Comparison of ENCODE assay signal across 16 mouse cellular contexts in genomic region chr14:79182801-79183200, GRCm38 (mm10).
DNase-seq lines count a peak whose midpoint lies in the region; ATAC-seq lines count a peak whose summit lies in the region.
"Had no signal": no experiment of that assay in that cellular context is flagged by ENCODE, and none has a peak within 500 bp of the region (broad histone marks: within the 10 kb centered on the region; RNA-seq: fewer than 3 reads in every experiment).

No protein-coding gene starts in this region.

- no peaks in the 10 kb centered on the region for H3K36me3 ChIP-seq in hindbrain, embryonic 16.5 days (ENCODE audit: control insufficient read depth, insufficient read depth, low read length)
- peaks cover 7% of the 10 kb centered on the region for H3K36me3 ChIP-seq in hindbrain, embryonic 13.5 days
- no peaks in the 10 kb centered on the region for H3K36me3 ChIP-seq in lung, embryonic 15.5 days
- H3K36me3 ChIP-seq in embryonic facial prominence, embryonic 15.5 days, result peaks cover 6% of the 10 kb centered on the region; the same call in 1 of the 2 replicates
- H3K36me3 ChIP-seq: intestine, embryonic 15.5 days; midbrain, embryonic 12.5 days; neural tube, embryonic 15.5 days had no signal

- no peaks in the 10 kb centered on the region; the same call in none of the 2 replicates for H3K4me1 ChIP-seq in hindbrain, embryonic 16.5 days (ENCODE audit: control insufficient read depth, insufficient read depth, low read depth, low read length)
- 0 out of 2 replicates have a peak, but pooled peaks cover 12% of the 10 kb centered on the region for H3K4me1 ChIP-seq in hindbrain, embryonic 13.5 days (replicated peaks)
- peaks cover 20% of the 10 kb centered on the region for H3K4me1 ChIP-seq in lung, embryonic 15.5 days
- H3K4me1 ChIP-seq in embryonic facial prominence, embryonic 15.5 days, result peaks cover 44% of the 10 kb centered on the region
- H3K4me1 ChIP-seq: liver, embryonic 12.5 days; midbrain, embryonic 12.5 days had no signal

- WGBS in hindbrain, embryonic 16.5 days, result 93% methylated on average over 15 of the region's 15 CpGs
- WGBS in hindbrain, embryonic 13.5 days, result 94% methylated on average over 15 of the region's 15 CpGs
- 93% methylated on average over 15 of the region's 15 CpGs for WGBS in lung, embryonic 15.5 days
- WGBS in embryonic facial prominence, embryonic 15.5 days, result 91% methylated on average over 15 of the region's 15 CpGs

- no peak for ATAC-seq in hindbrain, embryonic 16.5 days
- no peak for ATAC-seq in hindbrain, embryonic 13.5 days (ENCODE audit: low FRiP score)
- no peak for ATAC-seq in lung, embryonic 15.5 days (ENCODE audit: borderline replicate concordance, extremely low read depth, low FRiP score, low TSS enrichment)
- ATAC-seq in embryonic facial prominence, embryonic 15.5 days (ENCODE audit: insufficient number of reproducible peaks, low FRiP score, low TSS enrichment, low read depth), result no peak
- ATAC-seq: forebrain, embryonic 13.5 days; intestine, embryonic 15.5 days; liver, embryonic 12.5 days had no signal

- H3K4me3 ChIP-seq in hindbrain, embryonic 16.5 days (ENCODE audit: low read length), result no peak overlapping the region
- H3K4me3 ChIP-seq in hindbrain, embryonic 13.5 days, result no peak overlapping the region
- H3K4me3 ChIP-seq in lung, embryonic 15.5 days, result no peak overlapping the region
- H3K4me3 ChIP-seq in embryonic facial prominence, embryonic 15.5 days (replicated peaks), result no peak overlapping the region
- H3K4me3 ChIP-seq: forebrain, embryonic 13.5 days; heart, embryonic 13.5 days; intestine, embryonic 15.5 days; liver, embryonic 12.5 days; midbrain, embryonic 12.5 days; neural tube, embryonic 15.5 days had no signal

- no peak overlapping the region for H3K27ac ChIP-seq in hindbrain, embryonic 16.5 days (ENCODE audit: low read depth, low read length)
- H3K27ac ChIP-seq in hindbrain, embryonic 13.5 days, result no peak overlapping the region
- H3K27ac ChIP-seq in lung, embryonic 15.5 days, result peak overlapping the region; percentile 10; the same call in 1 of the 2 replicates
- H3K27ac ChIP-seq in embryonic facial prominence, embryonic 15.5 days (replicated peaks), result peak overlapping the region; percentile 49; the same call in 1 of the 2 replicates
- H3K27ac ChIP-seq: forebrain, embryonic 13.5 days; heart, embryonic 13.5 days; intestine, embryonic 15.5 days; liver, embryonic 12.5 days; midbrain, embryonic 12.5 days; neural tube, embryonic 15.5 days had no signal

- peak overlapping the region; percentile 17 for H3K9ac ChIP-seq in hindbrain, embryonic 16.5 days (ENCODE audit: low read depth, low read length)
- H3K9ac ChIP-seq in hindbrain, embryonic 13.5 days, result no peak overlapping the region
- H3K9ac ChIP-seq in lung, embryonic 15.5 days, result no peak overlapping the region
- H3K9ac ChIP-seq in embryonic facial prominence, embryonic 15.5 days, result no peak overlapping the region
- H3K9ac ChIP-seq: forebrain, embryonic 13.5 days; heart, embryonic 13.5 days; intestine, embryonic 15.5 days; liver, embryonic 12.5 days; midbrain, embryonic 12.5 days; neural tube, embryonic 15.5 days had no signal

- H3K9me3 ChIP-seq in hindbrain, embryonic 16.5 days (ENCODE audit: control insufficient read depth, low read length), result no peaks in the 10 kb centered on the region
- peaks cover 8% of the 10 kb centered on the region; the same call in 1 of the 2 replicates for H3K9me3 ChIP-seq in hindbrain, embryonic 13.5 days
- H3K9me3 ChIP-seq in lung, embryonic 15.5 days, result no peaks in the 10 kb centered on the region
- H3K9me3 ChIP-seq in embryonic facial prominence, embryonic 15.5 days (replicated peaks), result no peaks in the 10 kb centered on the region
- H3K9me3 ChIP-seq: intestine, embryonic 15.5 days; liver, embryonic 12.5 days; neural tube, embryonic 15.5 days had no signal

- no peak overlapping the region for H3K4me2 ChIP-seq in hindbrain, embryonic 16.5 days (ENCODE audit: low read length)
- H3K4me2 ChIP-seq in hindbrain, embryonic 13.5 days, result no peak overlapping the region
- no peak overlapping the region for H3K4me2 ChIP-seq in lung, embryonic 15.5 days
- no peak overlapping the region for H3K4me2 ChIP-seq in embryonic facial prominence, embryonic 15.5 days (replicated peaks)
- H3K4me2 ChIP-seq: forebrain, embryonic 13.5 days; heart, embryonic 13.5 days; intestine, embryonic 15.5 days; liver, embryonic 12.5 days; midbrain, embryonic 12.5 days; neural tube, embryonic 15.5 days had no signal

- DNase-seq in adrenal gland, adult 2 months, result peak; percentile 3
- no peak for DNase-seq in adrenal gland, postnatal 4 days (ENCODE audit: low spot score in 2 of 2)
- DNase-seq in lung, postnatal 25 days (ENCODE audit: low spot score), result no peak
- DNase-seq in spleen, postnatal 36 days (ENCODE audit: low spot score in 2 of 2), result no peak
- DNase-seq: adrenal gland, adult 8-10 months; thymus, postnatal 4 days had no signal

- H3K27me3 ChIP-seq in hindbrain, embryonic 16.5 days (replicated peaks; ENCODE audit: control insufficient read depth, insufficient read depth, low read length), result no peaks in the 10 kb centered on the region
- H3K27me3 ChIP-seq in hindbrain, embryonic 13.5 days, result no peaks in the 10 kb centered on the region
- H3K27me3 ChIP-seq in lung, embryonic 15.5 days, result no peaks in the 10 kb centered on the region
- H3K27me3 ChIP-seq in embryonic facial prominence, embryonic 15.5 days, result no peaks in the 10 kb centered on the region
- H3K27me3 ChIP-seq: forebrain, embryonic 13.5 days; heart, embryonic 13.5 days; intestine, embryonic 15.5 days; liver, embryonic 12.5 days; midbrain, embryonic 12.5 days; neural tube, embryonic 15.5 days had no signal

Comparison
In these comparisons a context has a peak if more than half of its experiments do, and no peak if none do; other contexts are left out.
1. H3K27ac ChIP-seq: peak in lung, embryonic 15.5 days (single experiment) and embryonic facial prominence, embryonic 15.5 days (single experiment); none in hindbrain, embryonic 16.5 days (single experiment) and hindbrain, embryonic 13.5 days (single experiment).